Mouse (Mus musculus): ENCODE measurements around the gene Wdr44. TPM values are rescaled to one million over a fixed set of nuclear protein-coding genes. Genes with fewer than 3 reads are reported as not detected.

The Wdr44 gene
- 3.8 and 6.4 TPM in 2 replicates for polyA plus RNA-seq (2012; rRNA removed; ENCODE audit: low replicate concordance)

GRCm38 (mm10) chrX:23692722-23693442, at the start of gene Wdr44:
Wdr44 (plus strand) TSS chrX:23693051.

Other genes starting within 250 kb of the Wdr44 start
- not detected in 2 replicates for gene Gm4907, start 189.5 kb downstream of the Wdr44 start, polyA plus RNA-seq (2012; rRNA removed; ENCODE audit: low replicate concordance)